Mouse (Mus musculus) ES-Bruce4 (cell line): ENCODE measurements around the gene Tfrc.

Experiments
- CTCF ChIP-seq: IDR thresholded peaks from one replicate; pipeline ENCODE4 v1.8.1; 2011; ENCODE audit warnings: low read depth, low read length
- EP300 ChIP-seq: IDR thresholded peaks from 2 replicates; pipeline ENCODE4 v1.6.1; 2011; ENCODE audit warnings: low read depth, low read length; ENCODE audit not compliant: insufficient read depth
- POLR2A ChIP-seq: IDR thresholded peaks from one replicate; pipeline ENCODE4 v1.8.1; 2011; ENCODE audit warnings: low read length; ENCODE audit not compliant: insufficient read depth

DNA sequence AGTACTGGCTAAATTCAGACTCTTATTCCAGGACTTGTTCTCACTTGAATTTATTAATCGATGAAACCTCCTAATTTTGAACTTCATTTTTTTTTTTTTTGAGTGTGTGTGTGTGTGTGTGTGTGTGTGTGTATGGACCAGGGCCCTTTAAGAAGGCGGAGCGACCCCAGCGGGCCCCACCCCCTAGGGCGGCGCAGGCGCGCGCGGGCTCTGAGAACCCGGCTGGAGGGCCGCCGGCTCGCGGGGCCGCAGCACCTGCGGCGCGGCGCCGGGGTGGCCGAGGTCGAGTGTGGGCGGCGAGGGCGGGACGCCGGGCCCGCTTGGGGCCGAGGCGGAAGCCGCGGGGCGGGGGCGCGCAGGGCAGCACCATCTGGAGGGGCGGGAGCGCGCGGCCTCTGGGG is 34.9 kb downstream of the Tfrc start, which contains the start of gene Tnk2:
- no peak for TF ChIP-seq CTCF
- no peak for TF ChIP-seq POLR2A
- TF ChIP-seq EP300 = no peak
